Mouse (Mus musculus): Measurements from ENCODE around the gene Hoxa7. TPM values are rescaled to one million over a fixed set of nuclear protein-coding genes. Genes with fewer than 3 reads are reported as not detected.
A peak's percentile ranks its signal among the peaks of the same experiment; 100 is the strongest.

Gene Hoxa7
- polyA plus RNA-seq, 1 experiment from 2014 or later, result 25.2 TPM

DNA sequence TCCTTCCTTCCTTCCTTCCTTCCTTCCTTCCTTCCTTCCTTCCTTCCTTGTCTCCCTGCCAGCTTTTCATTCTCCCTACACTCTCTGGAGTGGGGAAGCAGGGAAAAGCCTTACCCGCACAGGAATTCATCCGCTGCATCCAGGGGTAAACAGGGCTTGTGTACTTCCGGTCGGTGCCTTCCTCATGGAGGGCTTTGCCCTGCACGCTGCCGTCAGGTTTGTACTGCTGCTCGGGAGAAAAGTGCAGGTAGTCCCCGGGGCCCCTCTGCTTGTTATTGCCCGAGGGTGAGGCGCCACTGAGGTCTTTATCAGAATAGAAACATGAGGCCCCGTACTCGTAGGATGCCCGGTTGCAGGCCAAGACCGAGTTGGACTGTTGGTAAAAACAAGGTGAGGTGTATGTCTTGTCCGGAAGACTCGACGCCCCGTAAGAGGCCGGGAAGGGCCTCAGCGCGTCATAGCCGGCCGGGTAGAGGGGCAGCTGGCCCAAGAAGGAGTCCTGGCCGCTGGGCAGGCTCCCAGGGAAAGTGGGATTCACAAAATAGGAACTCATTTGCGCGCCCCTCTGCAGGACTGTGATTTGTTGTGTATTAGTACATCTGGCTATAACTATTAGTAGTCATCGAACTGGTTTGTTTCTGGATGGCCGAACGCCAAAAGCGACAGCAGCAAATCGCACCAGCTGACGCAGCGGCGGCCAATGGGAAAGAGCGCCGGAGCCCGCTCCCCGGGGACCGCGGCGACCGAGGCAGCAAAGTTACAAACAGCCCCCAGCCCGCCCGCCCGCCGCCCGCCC lies 13.4 kb downstream of the Hoxa7 start, which contains the start of gene Hoxa6:
TSS of gene Hoxa6 (minus strand) at position 651 of the 796 bp plus-strand sequence.
- H3K27me3 ChIP-seq (ENCODE audit: control insufficient read depth, insufficient read depth, low read length), result peaks cover 92% of the 10 kb centered on the region
- H3K4me3 ChIP-seq (replicated peaks; ENCODE audit: low read length), result peak within 1 kb of the TSS; percentile 50
- DNase-seq (ENCODE audit: low spot score) (no peak), ATAC-seq (ENCODE audit: low FRiP score) (no peak)
- H3K27ac ChIP-seq, result peak within 1 kb of the TSS; percentile 85
- peak within 1 kb of the TSS; percentile 81 for H3K4me2 ChIP-seq (replicated peaks)
- no peaks in the 10 kb centered on the region for H3K9me3 ChIP-seq (ENCODE audit: control insufficient read depth, low read length)
- no peaks in the 10 kb centered on the region for H3K4me1 ChIP-seq (replicated peaks; ENCODE audit: control insufficient read depth, insufficient read depth, low read length)
- H3K36me3 ChIP-seq (replicated peaks; ENCODE audit: control insufficient read depth, insufficient read depth), result no peaks in the 10 kb centered on the region
- WGBS, result 1% methylated on average over 47 of the region's 47 CpGs
- peak within 1 kb of the TSS; percentile 50 for H3K9ac ChIP-seq

- H3K9ac ChIP-seq, result 0 out of 2 replicates have a peak overlapping the region, but pooled peaks have one; percentile 43
These were observed 14.0 kb downstream of the Hoxa7 start for GRCm38 (mm10) chr6:52207684-52207976.

DNA sequence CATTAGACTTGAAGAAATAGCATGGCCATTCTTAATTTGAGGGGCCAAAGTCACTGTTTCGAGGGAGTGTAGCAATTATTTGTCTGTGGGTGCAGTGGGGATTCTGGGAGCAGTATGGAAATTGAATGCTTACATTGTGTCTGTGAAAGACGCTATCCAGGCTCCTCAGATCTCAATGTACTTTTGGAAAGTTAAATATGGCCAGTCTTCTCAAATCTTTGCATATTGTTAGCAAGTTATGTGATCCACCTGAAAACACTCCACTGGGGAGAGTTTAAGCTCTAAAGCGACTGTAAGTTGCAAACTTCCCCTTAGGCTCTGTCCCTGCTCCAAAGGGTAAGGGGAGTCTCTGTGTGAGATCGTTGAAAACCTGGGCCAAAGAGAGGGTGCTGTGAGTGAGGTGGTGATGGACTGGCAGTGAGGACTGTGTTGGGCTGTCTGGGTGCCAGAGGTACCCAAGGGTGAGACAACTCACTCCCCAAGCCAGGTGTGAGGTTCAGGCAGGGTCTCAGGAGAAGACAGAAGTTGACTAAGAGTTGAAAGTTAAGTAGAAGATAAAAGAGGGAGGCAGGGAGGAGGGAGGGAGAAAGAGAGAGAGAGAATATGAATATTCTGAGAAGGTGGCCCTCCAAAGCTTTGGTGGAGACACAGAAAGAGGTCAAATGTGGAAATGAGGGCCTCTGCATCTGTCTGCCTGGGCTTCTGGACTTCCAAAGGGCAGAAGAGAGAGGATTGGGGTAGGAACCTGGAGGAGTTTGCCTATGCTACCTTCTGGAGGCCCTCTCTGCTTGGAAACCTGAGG lies 14.6 kb downstream of the Hoxa7 start:
- ATAC-seq (ENCODE audit: low FRiP score) (no peak), DNase-seq (ENCODE audit: low spot score) (no peak)
- Histone ChIP-seq H3K4me1 (replicated peaks; ENCODE audit: control insufficient read depth, insufficient read depth, low read length) (no peaks in the 10 kb centered on the region), H3K4me3 (replicated peaks; ENCODE audit: low read length) (peak overlapping the region; percentile 50), H3K9ac (peak overlapping the region; percentile 58; the same call in 1 of the 2 replicates), H3K4me2 (replicated peaks) (peak overlapping the region; percentile 81), H3K27ac (peak overlapping the region; percentile 85), H3K36me3 (replicated peaks; ENCODE audit: control insufficient read depth, insufficient read depth) (no peaks in the 10 kb centered on the region), H3K27me3 (ENCODE audit: control insufficient read depth, insufficient read depth, low read length) (peaks cover 89% of the 10 kb centered on the region), H3K9me3 (ENCODE audit: control insufficient read depth, low read length) (no peaks in the 10 kb centered on the region)
- 4% methylated on average over 4 of the region's 4 CpGs for WGBS

More at GRCm38 (mm10) chr6:52207684-52207976, 14.0 kb downstream of the Hoxa7 start:
- DNase-seq (ENCODE audit: low spot score) (no peak), ATAC-seq (ENCODE audit: low FRiP score) (no peak)
- Histone ChIP-seq H3K27ac (0 out of 2 replicates have a peak overlapping the region, but pooled peaks have one; percentile 85), H3K4me2 (replicated peaks) (peak overlapping the region; percentile 81), H3K36me3 (replicated peaks; ENCODE audit: control insufficient read depth, insufficient read depth) (no peaks in the 10 kb centered on the region), H3K27me3 (ENCODE audit: control insufficient read depth, insufficient read depth, low read length) (peaks cover 90% of the 10 kb centered on the region), H3K9me3 (ENCODE audit: control insufficient read depth, low read length) (no peaks in the 10 kb centered on the region), H3K4me1 (replicated peaks; ENCODE audit: control insufficient read depth, insufficient read depth, low read length) (no peaks in the 10 kb centered on the region), H3K4me3 (replicated peaks; ENCODE audit: low read length) (peak overlapping the region; percentile 50)

GRCm38 (mm10) chr6:52205638-52206621 lies 15.7 kb downstream of the Hoxa7 start:
- Histone ChIP-seq H3K4me1 (replicated peaks; ENCODE audit: control insufficient read depth, insufficient read depth, low read length) (no peaks in the 10 kb centered on the region), H3K27me3 (ENCODE audit: control insufficient read depth, insufficient read depth, low read length) (peaks cover 89% of the 10 kb centered on the region)

DNA sequence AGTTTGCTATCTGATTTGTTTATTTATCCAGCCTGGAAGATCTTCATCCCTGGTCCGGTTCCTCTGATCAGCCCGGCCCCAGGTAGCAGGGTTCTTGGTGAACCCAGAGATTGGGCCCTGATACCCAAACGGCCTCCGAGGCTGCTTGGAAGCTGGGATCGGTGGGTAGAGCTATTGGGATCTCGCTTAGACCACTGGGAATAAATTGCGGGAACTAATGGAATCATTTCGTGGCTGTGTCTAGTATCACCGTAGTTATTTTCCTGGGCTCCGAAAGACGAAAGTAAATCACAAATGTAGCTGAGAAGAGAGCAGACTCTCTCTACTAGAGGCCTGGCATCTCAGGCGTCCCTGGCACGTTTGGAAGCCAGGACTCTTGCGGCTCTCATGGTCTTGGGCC lies 16.4 kb downstream of the Hoxa7 start:
- peaks cover 90% of the 10 kb centered on the region for H3K27me3 ChIP-seq (ENCODE audit: control insufficient read depth, insufficient read depth, low read length)
- H3K36me3 ChIP-seq (replicated peaks; ENCODE audit: control insufficient read depth, insufficient read depth), result no peaks in the 10 kb centered on the region
- peak overlapping the region; percentile 81 for H3K4me2 ChIP-seq (replicated peaks)
- DNase-seq (ENCODE audit: low spot score), result no peak
- H3K4me3 ChIP-seq (replicated peaks; ENCODE audit: low read length), result peak overlapping the region; percentile 50
- ATAC-seq (ENCODE audit: low FRiP score), result no peak
- H3K27ac ChIP-seq, result peak overlapping the region; percentile 85
- H3K9ac ChIP-seq, result peak overlapping the region; percentile 58
- no peaks in the 10 kb centered on the region for H3K9me3 ChIP-seq (ENCODE audit: control insufficient read depth, low read length)
- 3% methylated on average over 14 of the region's 14 CpGs for WGBS
- H3K4me1 ChIP-seq (replicated peaks; ENCODE audit: control insufficient read depth, insufficient read depth, low read length), result no peaks in the 10 kb centered on the region

More at GRCm38 (mm10) chr6:52205638-52206621, 15.7 kb downstream of the Hoxa7 start:
- Histone ChIP-seq H3K4me2 (replicated peaks) (peak overlapping the region; percentile 81), H3K36me3 (replicated peaks; ENCODE audit: control insufficient read depth, insufficient read depth) (no peaks in the 10 kb centered on the region), H3K4me3 (replicated peaks; ENCODE audit: low read length) (peak overlapping the region; percentile 50), H3K9ac (peak overlapping the region; percentile 58), H3K9me3 (ENCODE audit: control insufficient read depth, low read length) (no peaks in the 10 kb centered on the region), H3K27ac (peak overlapping the region; percentile 85)
- ATAC-seq (ENCODE audit: low FRiP score) (no peak), DNase-seq (ENCODE audit: low spot score) (no peak)
- 2% methylated on average over 55 of the region's 55 CpGs for WGBS

DNA sequence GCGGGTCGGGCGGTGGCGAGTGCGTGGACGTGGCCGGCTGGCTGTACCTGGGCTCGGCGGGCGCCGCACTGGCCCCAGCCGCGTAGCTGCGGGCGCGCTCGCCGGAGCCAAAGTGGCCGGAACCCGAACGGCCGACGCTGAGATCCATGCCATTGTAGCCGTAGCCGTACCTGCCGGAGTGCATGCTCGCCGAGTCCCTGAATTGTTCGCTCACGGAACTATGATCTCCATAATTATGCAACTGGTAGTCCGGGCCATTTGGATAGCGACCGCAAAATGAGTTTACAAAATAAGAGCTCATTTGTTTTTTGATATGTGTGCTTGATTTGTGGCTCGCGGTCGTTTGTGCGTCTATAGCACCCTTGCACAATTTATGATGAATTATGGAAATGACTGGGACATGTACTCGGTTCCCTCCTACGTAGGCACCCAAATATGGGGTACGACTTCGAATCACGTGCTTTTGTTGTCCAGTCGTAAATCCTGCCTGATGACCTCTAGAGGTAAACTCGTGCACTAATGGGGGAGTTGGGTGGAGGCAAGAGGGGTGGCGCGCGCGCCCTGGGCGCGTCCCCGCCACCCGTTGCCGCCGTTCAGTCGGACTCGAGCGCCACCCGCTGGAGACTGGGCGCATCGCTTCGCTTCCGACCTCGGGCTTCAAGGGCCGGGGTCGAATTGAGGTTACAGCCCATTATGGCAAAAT lies 17.5 kb downstream of the Hoxa7 start, which contains the start of gene Hoxa5:
TSS of gene Hoxa5 (minus strand) at position 538 of the 703 bp plus-strand sequence.
- Histone ChIP-seq H3K4me3 (replicated peaks; ENCODE audit: low read length) (peak within 1 kb of the TSS; percentile 50), H3K9ac (peak within 1 kb of the TSS; percentile 61), H3K36me3 (replicated peaks; ENCODE audit: control insufficient read depth, insufficient read depth) (no peaks in the 10 kb centered on the region), H3K4me2 (replicated peaks) (peak within 1 kb of the TSS; percentile 81), H3K27me3 (ENCODE audit: control insufficient read depth, insufficient read depth, low read length) (peaks cover 90% of the 10 kb centered on the region), H3K9me3 (ENCODE audit: control insufficient read depth, low read length) (no peaks in the 10 kb centered on the region), H3K4me1 (replicated peaks; ENCODE audit: control insufficient read depth, insufficient read depth, low read length) (no peaks in the 10 kb centered on the region), H3K27ac (peak within 1 kb of the TSS; percentile 88)
- ATAC-seq (ENCODE audit: low FRiP score), result peak; percentile 82
- peak; percentile 76 for DNase-seq (ENCODE audit: low spot score)
- WGBS, result under 1% methylated on average over 65 of the region's 65 CpGs

DNA sequence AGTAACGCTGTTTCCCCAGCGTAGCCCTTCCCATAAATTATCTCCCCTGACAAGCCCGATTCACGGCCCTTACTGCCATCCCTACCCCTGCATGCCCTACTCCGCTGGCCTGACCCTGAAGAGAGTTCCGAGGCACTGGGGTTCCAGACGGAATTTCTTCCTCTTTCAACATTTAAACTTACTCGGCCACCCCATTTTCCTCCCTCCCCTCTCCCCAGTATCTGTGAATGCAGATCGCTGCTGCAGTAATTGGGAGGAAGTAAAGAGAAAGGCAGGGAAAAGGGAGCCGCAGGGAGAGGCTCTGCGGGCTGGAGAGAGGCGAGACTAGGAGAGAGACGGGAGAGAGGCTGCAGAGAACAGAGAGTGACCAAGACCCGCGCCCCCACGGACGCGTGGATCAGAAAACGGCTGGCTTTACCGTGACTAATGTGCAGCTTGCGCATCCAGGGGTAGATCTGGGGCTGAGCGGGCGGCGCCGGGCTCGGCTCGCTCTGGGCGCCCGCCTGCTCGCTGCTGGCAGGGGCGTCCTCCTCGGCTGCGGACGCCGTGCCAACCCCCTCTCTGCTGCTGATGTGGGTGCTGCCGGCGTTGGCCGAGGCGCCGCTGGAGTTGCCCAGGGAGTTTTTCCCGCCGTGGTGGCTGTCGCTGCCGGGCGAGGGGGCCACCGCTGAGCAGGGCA lies 18.1 kb downstream of the Hoxa7 start:
- Histone ChIP-seq H3K27me3 (ENCODE audit: control insufficient read depth, insufficient read depth, low read length) (peaks cover 90% of the 10 kb centered on the region), H3K36me3 (replicated peaks; ENCODE audit: control insufficient read depth, insufficient read depth) (no peaks in the 10 kb centered on the region), H3K4me1 (replicated peaks; ENCODE audit: control insufficient read depth, insufficient read depth, low read length) (no peaks in the 10 kb centered on the region), H3K9me3 (ENCODE audit: control insufficient read depth, low read length) (no peaks in the 10 kb centered on the region), H3K9ac (peak overlapping the region; percentile 61), H3K4me2 (replicated peaks) (peak overlapping the region; percentile 81), H3K27ac (peak overlapping the region; percentile 88), H3K4me3 (replicated peaks; ENCODE audit: low read length) (peak overlapping the region; percentile 50)
- no peak for DNase-seq (ENCODE audit: low spot score)
- ATAC-seq (ENCODE audit: low FRiP score), result 0 out of 2 replicates have a peak, but pooled peaks have one; percentile 32
- under 1% methylated on average over 42 of the region's 46 CpGs for WGBS

DNA sequence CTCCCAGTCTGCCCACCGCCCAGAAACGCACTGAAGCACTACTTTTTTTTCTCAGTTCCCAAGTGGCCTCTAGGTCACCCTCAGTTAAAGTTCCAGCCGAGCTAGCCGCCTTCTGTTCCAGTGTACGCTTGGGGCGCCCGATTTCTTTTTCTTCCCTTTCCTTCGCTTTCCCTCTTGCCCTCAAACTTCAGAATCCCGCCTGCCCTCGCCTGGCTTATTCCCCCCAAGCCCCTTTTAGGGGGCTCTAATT lies 18.6 kb downstream of the Hoxa7 start:
- no peak for ATAC-seq (ENCODE audit: low FRiP score)
- H3K4me2 ChIP-seq (replicated peaks), result peak overlapping the region; percentile 81
- H3K9ac ChIP-seq, result peak overlapping the region; percentile 61
- H3K27me3 ChIP-seq (ENCODE audit: control insufficient read depth, insufficient read depth, low read length), result peaks cover 90% of the 10 kb centered on the region
- no peak for DNase-seq (ENCODE audit: low spot score)
- H3K4me3 ChIP-seq (replicated peaks; ENCODE audit: low read length), result peak overlapping the region; percentile 50
- H3K4me1 ChIP-seq (replicated peaks; ENCODE audit: control insufficient read depth, insufficient read depth, low read length), result no peaks in the 10 kb centered on the region
- under 1% methylated on average over 10 of the region's 10 CpGs for WGBS
- no peaks in the 10 kb centered on the region for H3K9me3 ChIP-seq (ENCODE audit: control insufficient read depth, low read length)
- no peaks in the 10 kb centered on the region for H3K36me3 ChIP-seq (replicated peaks; ENCODE audit: control insufficient read depth, insufficient read depth)
- peak overlapping the region; percentile 88 for H3K27ac ChIP-seq
